Mouse (Mus musculus) neural tube, embryonic 12.5 days (tissue): ENCODE data around the gene Foxc1. TPM values are rescaled to one million over a fixed set of nuclear protein-coding genes. Genes with fewer than 3 reads are reported as not detected.

Experiments used
- ATAC-seq: fragments of 200-750 bp; cut with Nextera tagmentation; 2 replicates; pipeline ENCODE4 v1.8.0; 2017; ENCODE audit warnings: low read depth, mild to moderate bottlenecking, moderate TSS enrichment, moderate library complexity; ENCODE audit not compliant: low FRiP score
- H3K27ac ChIP-seq: fragments of 300-500 bp; sonication (generic); 2 replicates; pipeline ENCODE4 v1.5.1; 2016
- H3K27me3 ChIP-seq: fragments of 300-500 bp; sonication (generic); replicated peaks from 2 replicates; pipeline ENCODE4 v1.6.1; 2016; ENCODE audit warnings: mild to moderate bottlenecking
- H3K36me3 ChIP-seq: fragments of 300-500 bp; sonication (generic); 2 replicates; pipeline ENCODE4 v1.6.1; 2016; ENCODE audit warnings: mild to moderate bottlenecking
- H3K4me1 ChIP-seq: fragments of 300-500 bp; sonication (generic); 2 replicates; pipeline ENCODE4 v1.6.1; 2016
- H3K4me2 ChIP-seq: fragments of 300-500 bp; sonication (generic); replicated peaks from 2 replicates; pipeline ENCODE4 v1.6.1; 2016; ENCODE audit warnings: mild to moderate bottlenecking
- H3K4me3 ChIP-seq: fragments of 300-500 bp; sonication (generic); 2 replicates; pipeline ENCODE4 v1.5.1; 2016
- H3K9ac ChIP-seq: fragments of 300-500 bp; sonication (generic); 2 replicates; pipeline ENCODE4 v1.6.1; 2016; ENCODE audit warnings: mild to moderate bottlenecking
- H3K9me3 ChIP-seq: fragments of 300-500 bp; sonication (generic); 2 replicates; pipeline ENCODE4 v1.6.1; 2016; ENCODE audit warnings: mild to moderate bottlenecking
- WGBS: fragments of 180-500 bp; shearing (Covaris S2); methylation state at CpG from one replicate; pipeline ENCODE4 v1.1.7; 2016; 5-methylcytosine and 5-hydroxymethylcytosine counted together
- polyA plus RNA-seq: library from polyadenylated mRNA; unstranded; fragments of >200 nt; fragmentation: Nextera tagmentation; extraction: Ambion mirVana; gene quantifications from 2 replicates; pipeline ENCODE4 v1.2.1, GENCODE M21; 2016

The Foxc1 gene
- polyA plus RNA-seq, 1 experiment from 2014 or later = 6.9 TPM

GRCm38 (mm10) chr13:31808116-31808803 is 1.8 kb downstream of the Foxc1 start:
- no peaks in the 10 kb centered on the region for H3K9me3 ChIP-seq
- WGBS = under 1% methylated on average over 65 of the region's 73 CpGs
- peak overlapping the region; percentile 81 for H3K27ac ChIP-seq
- peaks cover 90% of the 10 kb centered on the region for H3K27me3 ChIP-seq
- H3K4me2 ChIP-seq = peak overlapping the region; percentile 73
- peak overlapping the region; percentile 50 for H3K4me3 ChIP-seq
- ATAC-seq = no peak
- peaks cover 30% of the 10 kb centered on the region for H3K4me1 ChIP-seq
- H3K9ac ChIP-seq = peak overlapping the region; percentile 74
- no peaks in the 10 kb centered on the region for H3K36me3 ChIP-seq

- WGBS = 4% methylated on average over 16 of the region's 16 CpGs
- Histone ChIP-seq H3K4me1 (peaks cover 30% of the 10 kb centered on the region), H3K9ac (peak overlapping the region; percentile 74), H3K4me2 (peak overlapping the region; percentile 73), H3K9me3 (no peaks in the 10 kb centered on the region), H3K36me3 (no peaks in the 10 kb centered on the region), H3K4me3 (peak overlapping the region; percentile 50), H3K27me3 (peaks cover 90% of the 10 kb centered on the region), H3K27ac (0 out of 2 replicates have a peak overlapping the region, but pooled peaks have one; percentile 81)
- no peak for ATAC-seq
Observed at GRCm38 (mm10) chr13:31808804-31809420, 2.5 kb downstream of the Foxc1 start.

GRCm38 (mm10) chr13:31809701-31810100 is 3.3 kb downstream of the Foxc1 start:
- Histone ChIP-seq H3K9ac (no peak overlapping the region), H3K4me2 (no peak overlapping the region), H3K4me3 (no peak overlapping the region), H3K27ac (no peak overlapping the region), H3K36me3 (no peaks in the 10 kb centered on the region), H3K9me3 (no peaks in the 10 kb centered on the region), H3K27me3 (peaks cover 90% of the 10 kb centered on the region), H3K4me1 (peaks cover 30% of the 10 kb centered on the region)
- ATAC-seq = no peak
- WGBS = 3% methylated on average over 6 of the region's 6 CpGs

- under 1% methylated on average over 9 of the region's 9 CpGs for WGBS
- H3K4me3 ChIP-seq = peak overlapping the region; percentile 38
- H3K27ac ChIP-seq = no peak overlapping the region
- H3K4me2 ChIP-seq = peak overlapping the region; percentile 51; the same call in 1 of the 2 replicates
- H3K9me3 ChIP-seq = no peaks in the 10 kb centered on the region
- no peaks in the 10 kb centered on the region for H3K36me3 ChIP-seq
- peaks cover 89% of the 10 kb centered on the region for H3K27me3 ChIP-seq
- peaks cover 30% of the 10 kb centered on the region for H3K4me1 ChIP-seq
- peak overlapping the region; percentile 67 for H3K9ac ChIP-seq
- ATAC-seq = no peak
Observed at GRCm38 (mm10) chr13:31810375-31810692, 3.9 kb downstream of the Foxc1 start.

- Histone ChIP-seq H3K4me1 (peaks cover 30% of the 10 kb centered on the region), H3K4me3 (peak overlapping the region; percentile 38), H3K4me2 (peak overlapping the region; percentile 51), H3K27me3 (peaks cover 89% of the 10 kb centered on the region), H3K9ac (peak overlapping the region; percentile 67), H3K9me3 (no peaks in the 10 kb centered on the region), H3K36me3 (no peaks in the 10 kb centered on the region), H3K27ac (peak overlapping the region; percentile 26; the same call in 1 of the 2 replicates)
- ATAC-seq = no peak
- under 1% methylated on average over 65 of the region's 65 CpGs for WGBS
Observed at GRCm38 (mm10) chr13:31810693-31811541, 4.5 kb downstream of the Foxc1 start.

- ATAC-seq = no peak
- no peak overlapping the region for H3K27ac ChIP-seq
- peak overlapping the region; percentile 38 for H3K4me3 ChIP-seq
- H3K36me3 ChIP-seq = no peaks in the 10 kb centered on the region
- peaks cover 23% of the 10 kb centered on the region for H3K4me1 ChIP-seq
- H3K9me3 ChIP-seq = no peaks in the 10 kb centered on the region
- peak overlapping the region; percentile 67 for H3K9ac ChIP-seq
- H3K27me3 ChIP-seq = peaks cover 89% of the 10 kb centered on the region
- 3% methylated on average over 44 of the region's 44 CpGs for whole genome bisulfite sequencing
- peak overlapping the region; percentile 51 for H3K4me2 ChIP-seq
Observed at GRCm38 (mm10) chr13:31811542-31812021, 5.1 kb downstream of the Foxc1 start.

- Histone ChIP-seq H3K9me3 (no peaks in the 10 kb centered on the region), H3K4me1 (peaks cover 14% of the 10 kb centered on the region), H3K27ac (no peak overlapping the region), H3K4me2 (peak overlapping the region; percentile 38), H3K4me3 (no peak overlapping the region), H3K36me3 (no peaks in the 10 kb centered on the region), H3K27me3 (peaks cover 86% of the 10 kb centered on the region), H3K9ac (no peak overlapping the region)
- WGBS = 44% methylated on average over 2 of the region's 2 CpGs
- ATAC-seq = no peak
Observed at GRCm38 (mm10) chr13:31812701-31813100, 6.3 kb downstream of the Foxc1 start.

- H3K9me3 ChIP-seq = no peaks in the 10 kb centered on the region
- peaks cover 86% of the 10 kb centered on the region for H3K27me3 ChIP-seq
- no peaks in the 10 kb centered on the region for H3K36me3 ChIP-seq
- peaks cover 5% of the 10 kb centered on the region for H3K4me1 ChIP-seq
- WGBS = 14% methylated on average over 15 of the region's 15 CpGs
- H3K4me2 ChIP-seq = peak overlapping the region; percentile 24; the same call in 1 of the 2 replicates
- no peak overlapping the region for H3K9ac ChIP-seq
- ATAC-seq = no peak
- no peak overlapping the region for H3K4me3 ChIP-seq
- no peak overlapping the region for H3K27ac ChIP-seq
Observed at GRCm38 (mm10) chr13:31815383-31816003, 9.1 kb downstream of the Foxc1 start.

GRCm38 (mm10) chr13:31818337-31818736 is 11.9 kb downstream of the Foxc1 start:
- H3K4me3 ChIP-seq = no peak overlapping the region
- H3K4me1 ChIP-seq = peaks cover 10% of the 10 kb centered on the region
- H3K27me3 ChIP-seq = peaks cover 75% of the 10 kb centered on the region
- H3K9me3 ChIP-seq = no peaks in the 10 kb centered on the region
- ATAC-seq = no peak; the same call in 1 of the 2 replicates
- H3K36me3 ChIP-seq = no peaks in the 10 kb centered on the region
- no peak overlapping the region for H3K27ac ChIP-seq
- no peak overlapping the region for H3K9ac ChIP-seq
- no peak overlapping the region for H3K4me2 ChIP-seq
- WGBS = 52% methylated on average over 7 of the region's 7 CpGs

GRCm38 (mm10) chr13:31819664-31820405 is 13.4 kb downstream of the Foxc1 start:
- no peaks in the 10 kb centered on the region for H3K9me3 ChIP-seq
- no peak for ATAC-seq
- peaks cover 60% of the 10 kb centered on the region for H3K27me3 ChIP-seq
- no peak overlapping the region for H3K4me3 ChIP-seq
- peak overlapping the region; percentile 5; the same call in 1 of the 2 replicates for H3K4me2 ChIP-seq
- peaks cover 10% of the 10 kb centered on the region for H3K4me1 ChIP-seq
- WGBS = 29% methylated on average over 14 of the region's 14 CpGs
- H3K36me3 ChIP-seq = no peaks in the 10 kb centered on the region
- no peak overlapping the region for H3K9ac ChIP-seq
- H3K27ac ChIP-seq = no peak overlapping the region

- Histone ChIP-seq H3K4me3 (0 out of 2 replicates have a peak overlapping the region, but pooled peaks have one; percentile 20), H3K4me2 (peak overlapping the region; percentile 54), H3K27me3 (peaks cover 53% of the 10 kb centered on the region), H3K4me1 (peaks cover 10% of the 10 kb centered on the region), H3K9ac (0 out of 2 replicates have a peak overlapping the region, but pooled peaks have one; percentile 30), H3K9me3 (no peaks in the 10 kb centered on the region), H3K36me3 (no peaks in the 10 kb centered on the region), H3K27ac (no peak overlapping the region)
- 4% methylated on average over 16 of the region's 16 CpGs for WGBS
- peak; percentile 75 for ATAC-seq
Observed at GRCm38 (mm10) chr13:31820587-31821017, 14.2 kb downstream of the Foxc1 start.
